Mouse (Mus musculus) embryonic facial prominence, embryonic 14.5 days (tissue): ENCODE data around the gene Gm15737. TPM values are rescaled to one million over a fixed set of nuclear protein-coding genes. Genes with fewer than 3 reads are reported as not detected.

Experiments used
- ATAC-seq: fragments of 200-750 bp; cut with Nextera tagmentation; 2 replicates; pipeline ENCODE4 v1.8.0; 2017; ENCODE audit warnings: low read depth, moderate number of reproducible peaks, moderate TSS enrichment
- DNase-seq: peaks from one replicate; pipeline ENCODE4 v3.0.0-alpha.2; 2015; ENCODE audit warnings: low spot score
- H3K27ac ChIP-seq: fragments of 300-500 bp; sonication (generic); replicated peaks from 2 replicates; pipeline ENCODE4 v1.5.1; 2014; ENCODE audit warnings: low read depth, mild to moderate bottlenecking, low read length, moderate library complexity
- H3K27me3 ChIP-seq: fragments of 300-500 bp; sonication (generic); replicated peaks from 2 replicates; pipeline ENCODE4 v1.6.1; 2014; ENCODE audit warnings: low read length; ENCODE audit not compliant: control insufficient read depth, insufficient read depth
- H3K36me3 ChIP-seq: fragments of 300-500 bp; sonication (generic); 2 replicates; pipeline ENCODE4 v1.6.1; 2014; ENCODE audit warnings: low read length, mixed read lengths; ENCODE audit not compliant: control insufficient read depth, insufficient read depth
- H3K4me1 ChIP-seq: fragments of 300-500 bp; sonication (generic); 2 replicates; pipeline ENCODE4 v1.6.1; 2014; ENCODE audit warnings: antibody characterized with exemption, low read length; ENCODE audit not compliant: control insufficient read depth, insufficient read depth
- H3K4me2 ChIP-seq: fragments of 300-500 bp; sonication (generic); 2 replicates; pipeline ENCODE4 v1.6.1; 2014; ENCODE audit warnings: low read depth, mild to moderate bottlenecking, low read length, moderate library complexity, mixed read lengths
- H3K4me3 ChIP-seq: fragments of 300-500 bp; sonication (generic); 2 replicates; pipeline ENCODE4 v1.5.1; 2014; ENCODE audit warnings: low read depth, mild to moderate bottlenecking, low read length
- H3K9ac ChIP-seq: fragments of 300-500 bp; sonication (generic); 2 replicates; pipeline ENCODE4 v1.6.1; 2014; ENCODE audit warnings: low read depth, mild to moderate bottlenecking, low read length, moderate library complexity, mixed read lengths
- H3K9me3 ChIP-seq: fragments of 300-500 bp; sonication (generic); 2 replicates; pipeline ENCODE4 v1.6.1; 2016; ENCODE audit warnings: low read length; ENCODE audit not compliant: control insufficient read depth
- WGBS: fragments of 180-500 bp; shearing (Covaris S2); extraction: QIAGEN DNeasy Blood & Tissue Kit; methylation state at CpG from one replicate; pipeline ENCODE4 v1.1.7; 2014; 5-methylcytosine and 5-hydroxymethylcytosine counted together
- polyA plus RNA-seq: library from polyadenylated mRNA; unstranded; fragments of >200 nt; fragmentation: Nextera tagmentation; extraction: Ambion mirVana; gene quantifications from 2 replicates; pipeline ENCODE4 v1.2.1, GENCODE M21; 2014

Gene Gm15737
- polyA plus RNA-seq, 1 experiment from 2014 or later: 0.10 TPM

DNA sequence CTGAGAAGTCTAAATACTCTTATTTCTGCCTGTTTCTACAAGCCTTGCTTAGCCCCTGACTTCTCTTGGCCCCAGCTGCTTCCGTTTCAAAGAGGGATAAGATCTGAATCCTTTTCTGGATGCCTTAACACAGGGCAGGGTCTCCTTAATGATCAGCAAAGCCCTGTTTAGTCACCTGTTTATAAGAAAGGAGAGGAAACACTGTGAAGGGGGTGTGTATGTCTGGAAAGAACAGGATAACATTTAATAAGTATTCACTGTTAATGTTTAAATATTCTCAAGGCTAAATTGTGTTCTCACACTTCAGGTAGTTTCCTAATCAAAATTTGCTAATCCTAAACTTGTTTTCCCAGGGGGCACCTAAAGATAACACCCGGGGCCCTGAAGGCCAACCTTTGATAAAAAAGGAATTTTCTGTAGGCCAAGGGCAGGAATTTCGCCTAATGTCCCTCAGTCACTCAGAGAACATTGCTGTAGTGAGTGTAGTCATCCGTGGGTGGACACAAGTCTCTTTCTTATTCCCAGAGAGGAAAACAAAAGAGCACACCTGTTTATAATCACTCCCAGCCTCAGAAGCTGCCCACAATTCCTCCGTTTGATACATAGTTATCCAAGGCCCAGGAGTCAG is 8.8 kb upstream of the Gm15737 start:
- no peak overlapping the region for H3K27ac ChIP-seq
- no peaks in the 10 kb centered on the region for H3K27me3 ChIP-seq
- no peak overlapping the region for H3K4me2 ChIP-seq
- 0 out of 2 replicates have a peak, but pooled peaks cover 4% of the 10 kb centered on the region for H3K4me1 ChIP-seq
- WGBS: 51% methylated on average over 5 of the region's 5 CpGs
- H3K9ac ChIP-seq: no peak overlapping the region
- H3K36me3 ChIP-seq: peaks cover 11% of the 10 kb centered on the region; the same call in 1 of the 2 replicates
- ATAC-seq (no peak), DNase-seq (no peak)
- no peak overlapping the region for H3K4me3 ChIP-seq
- H3K9me3 ChIP-seq: no peaks in the 10 kb centered on the region

- H3K4me2 ChIP-seq: no peak overlapping the region
- H3K4me3 ChIP-seq: no peak overlapping the region
- H3K36me3 ChIP-seq: peaks cover 11% of the 10 kb centered on the region; the same call in 1 of the 2 replicates
- no peak overlapping the region for H3K9ac ChIP-seq
- 77% methylated on average over 9 of the region's 9 CpGs for WGBS
- no peaks in the 10 kb centered on the region for H3K9me3 ChIP-seq
- H3K27me3 ChIP-seq: no peaks in the 10 kb centered on the region
- H3K27ac ChIP-seq: no peak overlapping the region
- peak; percentile 19 for DNase-seq
- no peaks in the 10 kb centered on the region for H3K4me1 ChIP-seq
- no peak for ATAC-seq
These were observed 6.6 kb upstream of the Gm15737 start for GRCm38 (mm10) chr6:92862599-92862998.

DNA sequence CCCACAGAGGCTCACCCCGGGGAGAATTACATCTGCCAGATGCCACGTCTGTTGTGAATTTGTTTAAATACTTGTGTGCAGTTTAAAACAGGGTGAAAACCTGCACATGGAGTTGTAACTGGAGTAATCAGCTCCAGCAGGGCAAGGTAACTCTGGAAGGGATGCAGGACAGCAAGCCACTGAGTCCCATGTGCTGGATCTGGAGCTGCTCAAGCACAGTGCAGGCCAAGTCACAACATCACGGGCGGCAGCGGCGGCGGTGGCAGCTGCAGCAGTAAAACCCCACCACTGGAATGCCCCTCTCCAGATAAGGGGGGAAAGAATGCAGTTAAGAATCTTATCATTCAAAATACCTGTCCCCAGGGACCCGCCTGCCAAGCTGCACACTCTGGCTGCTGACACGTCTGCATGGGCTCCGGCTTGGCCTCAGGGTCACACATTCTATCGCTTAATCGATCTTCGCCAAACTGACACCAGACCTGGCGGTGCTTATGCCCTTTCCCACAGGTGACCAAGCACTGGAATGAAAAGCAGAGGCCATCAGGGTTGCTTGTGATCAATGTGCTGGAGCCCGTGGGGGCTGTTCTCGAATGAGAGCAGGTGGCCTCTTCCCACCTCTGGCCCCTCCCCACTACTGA is 544 bp downstream of the Gm15737 start:
- peak; percentile 62; the same call in 1 of the 2 replicates for ATAC-seq
- peak; percentile 41 for DNase-seq
- peak overlapping the region; percentile 33; the same call in 1 of the 2 replicates for H3K4me2 ChIP-seq
- peaks cover 15% of the 10 kb centered on the region; the same call in 1 of the 2 replicates for H3K36me3 ChIP-seq
- no peaks in the 10 kb centered on the region for H3K9me3 ChIP-seq
- no peaks in the 10 kb centered on the region for H3K27me3 ChIP-seq
- H3K4me1 ChIP-seq: peaks cover 6% of the 10 kb centered on the region; the same call in 1 of the 2 replicates
- peak overlapping the region; percentile 22 for H3K27ac ChIP-seq
- no peak overlapping the region for H3K9ac ChIP-seq
- 28% methylated on average over 16 of the region's 16 CpGs for WGBS
- H3K4me3 ChIP-seq: no peak overlapping the region

GRCm38 (mm10) chr6:92871813-92872212 is 2.7 kb downstream of the Gm15737 start:
- DNase-seq (no peak), ATAC-seq (no peak)
- H3K27ac ChIP-seq: no peak overlapping the region
- no peaks in the 10 kb centered on the region for H3K27me3 ChIP-seq
- no peak overlapping the region for H3K4me2 ChIP-seq
- no peaks in the 10 kb centered on the region for H3K9me3 ChIP-seq
- WGBS: 79% methylated on average over 4 of the region's 4 CpGs
- no peak overlapping the region for H3K4me3 ChIP-seq
- H3K4me1 ChIP-seq: peaks cover 6% of the 10 kb centered on the region; the same call in 1 of the 2 replicates
- H3K9ac ChIP-seq: no peak overlapping the region
- H3K36me3 ChIP-seq: peaks cover 17% of the 10 kb centered on the region; the same call in 1 of the 2 replicates

DNA sequence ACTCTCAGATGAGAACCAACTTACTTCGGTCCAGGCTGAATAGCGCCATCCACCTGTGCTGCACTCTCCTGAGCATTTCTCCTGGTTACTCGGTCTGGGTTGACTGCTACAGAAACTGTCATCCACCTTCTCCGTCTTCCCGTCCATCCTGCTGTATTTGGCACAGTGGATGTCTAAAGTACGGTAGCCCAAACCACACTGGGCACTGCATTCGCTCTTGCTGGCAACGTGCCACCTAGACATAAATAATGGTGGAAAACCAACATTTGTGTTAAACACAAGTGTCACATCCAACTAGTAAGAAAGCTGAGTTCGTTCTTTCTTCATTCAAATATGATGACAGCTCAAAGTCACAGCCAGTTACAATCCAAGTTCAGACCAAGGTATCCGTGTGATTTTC is 3.6 kb downstream of the Gm15737 start:
- Histone ChIP-seq H3K4me1 (peaks cover 6% of the 10 kb centered on the region; the same call in 1 of the 2 replicates), H3K9me3 (no peaks in the 10 kb centered on the region), H3K4me3 (no peak overlapping the region), H3K9ac (no peak overlapping the region), H3K36me3 (peaks cover 26% of the 10 kb centered on the region), H3K27ac (no peak overlapping the region), H3K4me2 (no peak overlapping the region), H3K27me3 (no peaks in the 10 kb centered on the region)
- DNase-seq (no peak), ATAC-seq (no peak)
- 76% methylated on average over 10 of the region's 10 CpGs for WGBS

DNA sequence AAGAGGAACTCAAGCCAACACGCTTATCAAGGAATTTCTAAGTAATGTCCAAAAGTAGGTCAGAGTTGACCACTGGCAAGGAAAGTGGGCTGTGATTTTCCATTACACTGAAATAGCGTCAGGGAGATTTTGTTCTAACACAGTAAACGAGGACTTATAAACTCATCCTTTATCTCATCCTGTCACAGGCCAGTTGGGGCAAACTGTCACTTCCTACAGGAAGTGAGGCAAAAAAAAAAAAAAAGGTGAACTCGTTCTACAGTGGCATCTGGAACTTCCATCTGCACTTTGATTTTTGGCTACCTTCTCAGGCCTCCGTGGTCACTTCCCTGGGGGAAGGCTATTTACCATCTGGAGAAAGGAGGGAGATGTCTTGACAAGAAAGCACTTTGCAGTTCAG is 5.7 kb downstream of the Gm15737 start:
- H3K27ac ChIP-seq: no peak overlapping the region
- H3K4me2 ChIP-seq: no peak overlapping the region
- DNase-seq (no peak), ATAC-seq (no peak)
- no peaks in the 10 kb centered on the region for H3K27me3 ChIP-seq
- H3K4me3 ChIP-seq: no peak overlapping the region
- peaks cover 41% of the 10 kb centered on the region for H3K36me3 ChIP-seq
- H3K9ac ChIP-seq: no peak overlapping the region
- H3K4me1 ChIP-seq: peaks cover 2% of the 10 kb centered on the region; the same call in 1 of the 2 replicates
- WGBS: 62% methylated on average over 5 of the region's 5 CpGs
- no peaks in the 10 kb centered on the region for H3K9me3 ChIP-seq

DNA sequence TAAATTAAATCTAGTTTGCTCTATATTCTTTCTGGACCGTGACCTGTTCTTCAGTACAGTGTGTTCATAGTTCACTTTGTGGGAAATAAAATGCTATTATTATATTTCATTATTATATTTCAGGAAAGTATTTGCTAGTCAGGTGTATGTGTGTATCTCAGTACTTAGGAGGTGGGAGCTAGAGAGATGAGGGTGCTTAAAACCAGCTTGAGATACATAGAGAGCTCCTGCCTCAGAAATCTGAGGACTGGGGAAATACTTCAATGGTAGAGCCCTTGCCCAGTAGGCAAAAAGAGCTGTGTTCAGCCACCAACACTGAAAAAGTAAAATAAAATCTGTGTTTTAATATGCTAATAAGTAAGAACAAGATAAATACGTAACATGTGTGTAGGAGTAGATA is 6.2 kb downstream of the Gm15737 start:
- Histone ChIP-seq H3K9ac (no peak overlapping the region), H3K27me3 (no peaks in the 10 kb centered on the region), H3K4me2 (no peak overlapping the region), H3K4me3 (no peak overlapping the region), H3K4me1 (no peaks in the 10 kb centered on the region), H3K9me3 (no peaks in the 10 kb centered on the region), H3K27ac (no peak overlapping the region), H3K36me3 (peaks cover 45% of the 10 kb centered on the region)
- whole genome bisulfite sequencing: 87% methylated on average over 2 of the region's 2 CpGs
- DNase-seq: no peak
- no peak for ATAC-seq

- Histone ChIP-seq H3K9ac (no peak overlapping the region), H3K4me2 (no peak overlapping the region), H3K4me1 (no peaks in the 10 kb centered on the region), H3K4me3 (no peak overlapping the region), H3K36me3 (peaks cover 49% of the 10 kb centered on the region), H3K27ac (no peak overlapping the region), H3K9me3 (no peaks in the 10 kb centered on the region), H3K27me3 (no peaks in the 10 kb centered on the region)
- WGBS: 83% methylated on average over 5 of the region's 5 CpGs
- DNase-seq: no peak
- no peak for ATAC-seq
These were observed 7.0 kb downstream of the Gm15737 start for GRCm38 (mm10) chr6:92876121-92876520.
